Mouse (Mus musculus) yolk sac, embryonic 10.5 days (tissue): ENCODE measurements around the gene Wnt10b.
"Not testable (repeated sequence)": the region's sequence is repeated elsewhere in the genome, so short reads cannot be mapped to it uniquely, and the experiment has no call there.

Source experiments
- DNase-seq: peaks from one replicate; pipeline ENCODE4 v3.0.0-alpha.2; 2017; ENCODE audit warnings: low spot score

Gene Wnt10b

GRCm38 (mm10) chr15:98772511-98773211 lies 5.3 kb downstream of the Wnt10b start:
- DNase-seq = no peak

- DNase-seq = no peak
These were observed 6.0 kb downstream of the Wnt10b start for GRCm38 (mm10) chr15:98771813-98772425.

GRCm38 (mm10) chr15:98768259-98768658 lies 9.7 kb downstream of the Wnt10b start:
- DNase-seq = no peak

- DNase-seq = no peak
These were observed 12.0 kb downstream of the Wnt10b start for GRCm38 (mm10) chr15:98765929-98766328.

- peak; percentile 93 for DNase-seq
These were observed 15.1 kb downstream of the Wnt10b start, which contains the start of gene Arf3 for GRCm38 (mm10) chr15:98762670-98763529. Arf3 (minus strand) TSS chr15:98763214.

- DNase-seq = peak; percentile 90
These were observed 15.7 kb downstream of the Wnt10b start for GRCm38 (mm10) chr15:98762201-98762621.

GRCm38 (mm10) chr15:98754125-98754524 lies 23.8 kb downstream of the Wnt10b start:
- DNase-seq = no peak

GRCm38 (mm10) chr15:98753021-98753423 lies 24.9 kb downstream of the Wnt10b start:
- no peak for DNase-seq

- DNase-seq = no peak
These were observed 28.9 kb downstream of the Wnt10b start for GRCm38 (mm10) chr15:98749093-98749492.

- no peak for DNase-seq
These were observed 30.7 kb downstream of the Wnt10b start for GRCm38 (mm10) chr15:98747296-98747695.

- no peak for DNase-seq
These were observed 31.5 kb downstream of the Wnt10b start for GRCm38 (mm10) chr15:98746344-98746965.

- DNase-seq = not testable (repeated sequence)
These were observed 34.1 kb downstream of the Wnt10b start for GRCm38 (mm10) chr15:98743863-98744262.

- DNase-seq = peak; percentile 34
These were observed 35.1 kb downstream of the Wnt10b start for GRCm38 (mm10) chr15:98742766-98743428.

- DNase-seq = no peak
These were observed 37.7 kb downstream of the Wnt10b start for GRCm38 (mm10) chr15:98740219-98740618.

GRCm38 (mm10) chr15:98738796-98739195 lies 39.2 kb downstream of the Wnt10b start:
- peak; percentile 47 for DNase-seq

GRCm38 (mm10) chr15:98737881-98738280 lies 40.1 kb downstream of the Wnt10b start:
- DNase-seq = peak; percentile 75

- no peak for DNase-seq
These were observed 41.4 kb downstream of the Wnt10b start for GRCm38 (mm10) chr15:98736521-98736920.

- peak; percentile 50 for DNase-seq
These were observed 43.9 kb downstream of the Wnt10b start for GRCm38 (mm10) chr15:98733976-98734566.

- DNase-seq = peak; percentile 46
These were observed 44.6 kb downstream of the Wnt10b start for GRCm38 (mm10) chr15:98733370-98733769.

GRCm38 (mm10) chr15:98732006-98732531 lies 45.9 kb downstream of the Wnt10b start:
- peak; percentile 74 for DNase-seq

GRCm38 (mm10) chr15:98730790-98731189 lies 47.2 kb downstream of the Wnt10b start:
- peak; percentile 62 for DNase-seq
